ENCODE assay signal across 16 mouse cellular contexts in genomic region chr7:50118348-50118747, GRCm38 (mm10).
"Had no signal": no experiment of that assay in that cellular context is flagged by ENCODE, and none has a peak within 500 bp of the region (broad histone marks: within the 10 kb centered on the region; RNA-seq: fewer than 3 reads in every experiment).

No protein-coding gene starts in this region.

- DNase-seq: retina, postnatal 1 day; right cerebral cortex, adult 18-20 months; right cerebral cortex, postnatal 14 days; right cerebral cortex, postnatal 25 days; right cerebral cortex, postnatal 4 days; spleen, adult 18-20 months; thymus, adult 18-20 months; thymus, adult 2 months; thymus, postnatal 14 days; thymus, postnatal 25 days; thymus, postnatal 36 days; thymus, postnatal 4 days had no signal

- H3K36me3 ChIP-seq: neural tube, embryonic 13.5 days; neural tube, embryonic 15.5 days; stomach, embryonic 15.5 days had no signal

- H3K27me3 ChIP-seq: neural tube, embryonic 13.5 days; neural tube, embryonic 15.5 days; stomach, embryonic 15.5 days had no signal

- H3K9ac ChIP-seq: neural tube, embryonic 13.5 days; neural tube, embryonic 15.5 days; stomach, embryonic 15.5 days had no signal

- H3K4me1 ChIP-seq: neural tube, embryonic 13.5 days; neural tube, embryonic 15.5 days; stomach, embryonic 15.5 days had no signal

- H3K4me3 ChIP-seq: neural tube, embryonic 13.5 days; neural tube, embryonic 15.5 days; stomach, embryonic 15.5 days had no signal

- H3K9me3 ChIP-seq: neural tube, embryonic 13.5 days; neural tube, embryonic 15.5 days; stomach, embryonic 15.5 days had no signal

- H3K4me2 ChIP-seq: neural tube, embryonic 13.5 days; neural tube, embryonic 15.5 days; stomach, embryonic 15.5 days had no signal

- H3K27ac ChIP-seq: neural tube, embryonic 13.5 days; neural tube, embryonic 15.5 days; stomach, embryonic 15.5 days; stomach, postnatal 0 days had no signal
